Mouse (Mus musculus): ENCODE results near the gene Depp1. TPM values are rescaled to one million over a fixed set of nuclear protein-coding genes. Genes with fewer than 3 reads are reported as not detected.

Depp1 gene
- 51.7 TPM for polyA plus RNA-seq (2014; fragmentation: Illumina TruSeq; extraction: RNeasy Lipid Tissue Mini Kit (QIAGEN cat#74804); ENCODE audit: insufficient read depth, low read depth, low replicate concordance)

GRCm38 (mm10) chr6:116650406-116650805, at the start of gene Depp1:
Depp1 (plus strand) TSS chr6:116650609.

GRCm38 (mm10) chr6:116628539-116629171, 21.8 kb upstream of the Depp1 start, which contains the start of gene Zfp422:
Zfp422 (minus strand) TSS chr6:116628999.

DNA sequence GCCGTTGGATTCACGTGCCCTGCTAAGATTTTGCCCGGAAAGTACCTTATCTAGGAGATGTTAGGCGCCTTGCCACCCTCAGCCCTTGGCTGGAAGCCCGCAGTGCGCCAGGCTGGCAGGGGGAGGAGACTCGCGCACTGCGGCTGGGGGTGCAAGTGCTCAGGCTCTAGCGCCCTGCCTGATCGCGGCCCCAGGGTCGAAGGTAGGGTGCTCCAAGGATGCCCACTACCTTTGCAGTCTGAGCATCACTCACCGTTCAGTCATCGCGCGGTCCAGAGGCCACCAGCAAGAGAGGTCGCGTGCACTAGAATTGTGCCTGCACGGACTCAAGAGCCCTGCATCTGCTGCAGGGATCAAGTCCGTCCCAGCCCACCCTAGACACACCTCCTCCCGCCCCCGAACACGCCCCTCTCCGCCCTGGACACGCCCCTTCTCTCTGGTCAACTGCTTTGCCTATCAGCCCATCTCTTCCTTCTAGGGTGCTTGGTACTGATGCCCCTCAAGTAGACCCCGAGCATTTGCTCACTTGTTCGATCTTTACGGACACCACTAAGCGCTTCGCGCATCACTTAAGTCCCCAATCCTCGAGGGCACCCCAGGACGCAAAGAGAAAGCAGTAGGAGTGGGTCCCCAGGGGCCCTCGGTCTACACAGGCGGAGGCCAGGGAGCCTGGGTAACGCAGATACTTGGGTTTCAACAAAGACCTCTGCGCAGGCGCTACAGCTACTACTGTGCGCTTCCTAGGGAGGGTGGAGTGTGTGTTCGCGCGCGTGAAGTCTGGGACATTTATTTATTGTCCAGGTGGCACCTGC, 23.3 kb downstream of the Depp1 start, which contains the start of gene Rassf4:
Gene Rassf4, minus strand, starts transcription at position 482 of the 812 bp plus-strand sequence.

Other genes starting within 250 kb of the Depp1 start
- gene Alox5, start 189.4 kb upstream of the Depp1 start, polyA plus RNA-seq (2014; fragmentation: Illumina TruSeq; extraction: RNeasy Lipid Tissue Mini Kit (QIAGEN cat#74804); ENCODE audit: insufficient read depth, low read depth, low replicate concordance) = 9.8 TPM
- gene Olfr211, start 161.5 kb upstream of the Depp1 start, polyA plus RNA-seq (2014; fragmentation: Illumina TruSeq; extraction: RNeasy Lipid Tissue Mini Kit (QIAGEN cat#74804); ENCODE audit: insufficient read depth, low read depth, low replicate concordance) = not detected
- gene Olfr212, start 144.1 kb upstream of the Depp1 start, polyA plus RNA-seq (2014; fragmentation: Illumina TruSeq; extraction: RNeasy Lipid Tissue Mini Kit (QIAGEN cat#74804); ENCODE audit: insufficient read depth, low read depth, low replicate concordance) = not detected
- gene Olfr213, start 112.2 kb upstream of the Depp1 start, polyA plus RNA-seq (2014; fragmentation: Illumina TruSeq; extraction: RNeasy Lipid Tissue Mini Kit (QIAGEN cat#74804); ENCODE audit: insufficient read depth, low read depth, low replicate concordance) = not detected
- gene Gm5580, start 99.5 kb upstream of the Depp1 start, polyA plus RNA-seq (2014; fragmentation: Illumina TruSeq; extraction: RNeasy Lipid Tissue Mini Kit (QIAGEN cat#74804); ENCODE audit: insufficient read depth, low read depth, low replicate concordance) = 0.23 TPM
- gene Olfr214, start 96.4 kb upstream of the Depp1 start, polyA plus RNA-seq (2014; fragmentation: Illumina TruSeq; extraction: RNeasy Lipid Tissue Mini Kit (QIAGEN cat#74804); ENCODE audit: insufficient read depth, low read depth, low replicate concordance) = not detected
- gene Olfr215, start 66.4 kb upstream of the Depp1 start, polyA plus RNA-seq (2014; fragmentation: Illumina TruSeq; extraction: RNeasy Lipid Tissue Mini Kit (QIAGEN cat#74804); ENCODE audit: insufficient read depth, low read depth, low replicate concordance) = not detected
- gene Zfp422, start 21.6 kb upstream of the Depp1 start, polyA plus RNA-seq (2014; fragmentation: Illumina TruSeq; extraction: RNeasy Lipid Tissue Mini Kit (QIAGEN cat#74804); ENCODE audit: insufficient read depth, low read depth, low replicate concordance) = 20.6 TPM
- 7.7 TPM for gene Rassf4, start 23.3 kb downstream of the Depp1 start, polyA plus RNA-seq (2014; fragmentation: Illumina TruSeq; extraction: RNeasy Lipid Tissue Mini Kit (QIAGEN cat#74804); ENCODE audit: insufficient read depth, low read depth, low replicate concordance)
- gene Tmem72, start 66.3 kb downstream of the Depp1 start, polyA plus RNA-seq (2014; fragmentation: Illumina TruSeq; extraction: RNeasy Lipid Tissue Mini Kit (QIAGEN cat#74804); ENCODE audit: insufficient read depth, low read depth, low replicate concordance) = not detected

Measured in lung, adult 10 weeks (tissue).